ENCODE assay signal across 8 mouse cellular contexts in genomic region chr13:23573898-23574524, GRCm38 (mm10). TPM values are rescaled to one million over a fixed set of nuclear protein-coding genes. Genes with fewer than 3 reads are reported as not detected.
DNase-seq lines count a peak whose midpoint lies in the region; ATAC-seq and TF ChIP-seq lines count a peak whose summit lies in the region.
"Not testable (repeated sequence)": the region's sequence is repeated elsewhere in the genome, so short reads cannot be mapped to it uniquely, and the experiment has no call there.

TSS of gene Hist1h2bf (minus strand) at chr13:23574196.
TSS of gene Hist1h2ad (plus strand) at chr13:23574381.

- peak within 1 kb of the TSS; percentile 75 for H3K4me2 ChIP-seq in heart, embryonic 11.5 days
- peak within 1 kb of the TSS; percentile 68 for H3K4me2 ChIP-seq in kidney, embryonic 15.5 days
- peak within 1 kb of the TSS; percentile 57 for H3K4me2 ChIP-seq in limb, embryonic 15.5 days
- H3K4me2 ChIP-seq in midbrain, postnatal 0 days (ENCODE audit: low read depth, low read length, poor library complexity, severe bottlenecking), result peak within 1 kb of the TSS; percentile 54

- not testable (repeated sequence) for TF ChIP-seq CTCF in C2C12 (IDR thresholded peaks at IDR 0.05; ENCODE audit: control insufficient read depth, insufficient read depth, insufficient read length); midbrain, postnatal 0 days (IDR thresholded peaks at IDR 0.05)

- WGBS in heart, embryonic 11.5 days (ENCODE audit: insufficient replicate concordance), result under 1% methylated on average over 30 of the region's 42 CpGs
- under 1% methylated on average over 42 of the region's 42 CpGs for WGBS in kidney, embryonic 15.5 days
- under 1% methylated on average over 39 of the region's 42 CpGs for WGBS in limb, embryonic 15.5 days
- under 1% methylated on average over 22 of the region's 42 CpGs for WGBS in midbrain, postnatal 0 days

- not testable (repeated sequence) for H3K27me3 ChIP-seq in C2C12 (ENCODE audit: control insufficient read depth, insufficient read depth, insufficient read length); erythroblast, embryonic 14.5 days (ENCODE audit: control insufficient read depth); heart, embryonic 11.5 days (ENCODE audit: control insufficient read depth, insufficient read depth, low read length); kidney, embryonic 15.5 days; limb, embryonic 15.5 days; midbrain, postnatal 0 days (ENCODE audit: insufficient read depth, low read length)

- not testable (repeated sequence) for H3K9me3 ChIP-seq in erythroblast, embryonic 14.5 days (ENCODE audit: control insufficient read depth, low read length); heart, embryonic 11.5 days (replicated peaks; ENCODE audit: control insufficient read depth, low read length); kidney, embryonic 15.5 days (replicated peaks); limb, embryonic 15.5 days; midbrain, postnatal 0 days (ENCODE audit: low read length)

- ATAC-seq in heart, embryonic 11.5 days (replicated peaks; ENCODE audit: insufficient number of reproducible peaks, low FRiP score, low TSS enrichment), result peak; percentile 90
- ATAC-seq in kidney, embryonic 15.5 days (replicated peaks; ENCODE audit: low FRiP score), result peak; percentile 93
- peak; percentile 87 for ATAC-seq in limb, embryonic 15.5 days (ENCODE audit: insufficient number of reproducible peaks, low FRiP score, low TSS enrichment, low read depth)
- ATAC-seq in midbrain, postnatal 0 days (ENCODE audit: low FRiP score), result peak; percentile 93

- H3K4me3 ChIP-seq in C2C12 (ENCODE audit: insufficient read depth, poor library complexity, severe bottlenecking), result peak within 1 kb of the TSS; percentile 25
- H3K4me3 ChIP-seq in erythroblast, embryonic 14.5 days (replicated peaks), result peak within 1 kb of the TSS; percentile 72
- H3K4me3 ChIP-seq in heart, embryonic 11.5 days (ENCODE audit: low read depth, low read length), result peak within 1 kb of the TSS; percentile 45
- H3K4me3 ChIP-seq in kidney, embryonic 15.5 days (replicated peaks), result peak within 1 kb of the TSS; percentile 53
- H3K4me3 ChIP-seq in limb, embryonic 15.5 days, result peak within 1 kb of the TSS; percentile 43
- peak within 1 kb of the TSS; percentile 38 for H3K4me3 ChIP-seq in midbrain, postnatal 0 days (ENCODE audit: low read depth, low read length)

- not testable (repeated sequence) for H3K79me3 ChIP-seq in C2C12 (ENCODE audit: low read depth)

- peaks cover 39% of the 10 kb centered on the region for H3K4me1 ChIP-seq in erythroblast, embryonic 14.5 days (ENCODE audit: control insufficient read depth)
- H3K4me1 ChIP-seq in heart, embryonic 11.5 days (ENCODE audit: control insufficient read depth, insufficient read depth, low read length), result peaks cover 10% of the 10 kb centered on the region
- H3K4me1 ChIP-seq in kidney, embryonic 15.5 days, result peaks cover 26% of the 10 kb centered on the region
- peaks cover 30% of the 10 kb centered on the region for H3K4me1 ChIP-seq in limb, embryonic 15.5 days
- not testable (repeated sequence) for H3K4me1 ChIP-seq in midbrain, postnatal 0 days (ENCODE audit: insufficient read depth, low read length)

- H3K36me3 ChIP-seq in C2C12 (ENCODE audit: control insufficient read depth, insufficient read depth); erythroblast, embryonic 14.5 days (ENCODE audit: control insufficient read depth); heart, embryonic 11.5 days (ENCODE audit: control insufficient read depth, insufficient read depth, low read length); kidney, embryonic 15.5 days; limb, embryonic 15.5 days; midbrain, postnatal 0 days (ENCODE audit: insufficient read depth, low read length): not testable (repeated sequence)

- peak within 1 kb of the TSS; percentile 53 for H3ac ChIP-seq in C2C12 (ENCODE audit: control insufficient read depth, insufficient read length, low read depth)

- peak within 1 kb of the TSS; percentile 96 for H3K27ac ChIP-seq in heart, embryonic 11.5 days (ENCODE audit: low read depth, low read length)
- peak within 1 kb of the TSS; percentile 98 for H3K27ac ChIP-seq in kidney, embryonic 15.5 days
- peak within 1 kb of the TSS; percentile 94 for H3K27ac ChIP-seq in limb, embryonic 15.5 days
- peak within 1 kb of the TSS; percentile 67 for H3K27ac ChIP-seq in midbrain, postnatal 0 days (ENCODE audit: low read depth, low read length)

- H3K9ac ChIP-seq in heart, embryonic 11.5 days (ENCODE audit: low read depth, low read length), result peak within 1 kb of the TSS; percentile 76
- H3K9ac ChIP-seq in kidney, embryonic 15.5 days, result peak within 1 kb of the TSS; percentile 63
- peak within 1 kb of the TSS; percentile 40 for H3K9ac ChIP-seq in limb, embryonic 15.5 days
- not testable (repeated sequence) for H3K9ac ChIP-seq in midbrain, postnatal 0 days (replicated peaks; ENCODE audit: low read length, poor library complexity, severe bottlenecking)

- peak; percentile 98 for DNase-seq in brain, embryonic 18.5 days (ENCODE audit: low read depth, low spot score)
- DNase-seq in midbrain, postnatal 0 days (ENCODE audit: low spot score), result peak; percentile 99
- DNase-seq in spleen, postnatal 10 days (ENCODE audit: low spot score in 2 of 2), result peak; percentile 91

- not testable (repeated sequence) for H3K79me2 ChIP-seq in C2C12 (ENCODE audit: control insufficient read depth, insufficient read depth)

RNA-seq across cellular contexts. Expression of gene Hist1h2bf, which starts in this region (rescaled TPM):
- polyA plus RNA-seq in C2C12 (2012; fragmentation: generic; extraction: Trizol), result 4.5 TPM
- polyA plus RNA-seq in erythroblast, embryonic 14.5 days (2012), result 6.6 and 15.6 TPM in 2 replicates
- polyA plus RNA-seq in heart, embryonic 11.5 days (2014; fragmentation: Nextera tagmentation; extraction: Ambion mirVana), result 1.3 and 2.6 TPM in 2 replicates
- polyA plus RNA-seq in kidney, embryonic 15.5 days (2015; fragmentation: Nextera tagmentation; extraction: Ambion mirVana), result 6.0 and 6.9 TPM in 2 replicates
- 2.9 and 5.8 TPM in 2 replicates for polyA plus RNA-seq in limb, embryonic 15.5 days (2015; fragmentation: Nextera tagmentation; extraction: Ambion mirVana)
- total RNA-seq in midbrain, postnatal 0 days (2014; rRNA removed), result 194 and 327 TPM in 2 replicates
- 0.43 TPM in 1 of 2 replicates, not detected in the other for polyA plus RNA-seq in midbrain, postnatal 0 days (2015; fragmentation: Nextera tagmentation; extraction: Ambion mirVana)

RNA-seq across cellular contexts. Expression of gene Hist1h2ad, which starts in this region (rescaled TPM):
- polyA plus RNA-seq in C2C12 (2012; fragmentation: generic; extraction: Trizol), result 0.73 TPM
- polyA plus RNA-seq in erythroblast, embryonic 14.5 days (2012), result 5.1 and 8.3 TPM in 2 replicates
- 0.44 and 1.3 TPM in 2 replicates for polyA plus RNA-seq in heart, embryonic 11.5 days (2014; fragmentation: Nextera tagmentation; extraction: Ambion mirVana)
- polyA plus RNA-seq in kidney, embryonic 15.5 days (2015; fragmentation: Nextera tagmentation; extraction: Ambion mirVana), result 3.6 TPM in 2 replicates
- 0.89 and 2.3 TPM in 2 replicates for polyA plus RNA-seq in limb, embryonic 15.5 days (2015; fragmentation: Nextera tagmentation; extraction: Ambion mirVana)
- 162 and 232 TPM in 2 replicates for total RNA-seq in midbrain, postnatal 0 days (2014; rRNA removed)
- not detected in 2 replicates for polyA plus RNA-seq in midbrain, postnatal 0 days (2015; fragmentation: Nextera tagmentation; extraction: Ambion mirVana)

Comparison
In these comparisons a context has a peak if more than half of its experiments do, and no peak if none do; other contexts are left out.
1. Peak in every context shown above with its lines: DNase-seq, ATAC-seq, H3K4me3 ChIP-seq and H3K27ac ChIP-seq.